Mouse (Mus musculus) stomach, embryonic 16.5 days (tissue): Measurements from ENCODE around the gene Eif2ak3. TPM values are rescaled to one million over a fixed set of nuclear protein-coding genes. Genes with fewer than 3 reads are reported as not detected.
A peak's percentile ranks its signal among the peaks of the same experiment; 100 is the strongest.

Experiments
- ATAC-seq: fragments of 200-750 bp; cut with Nextera tagmentation; 2 replicates; pipeline ENCODE4 v1.8.0; 2017; ENCODE audit warnings: moderate number of reproducible peaks, moderate TSS enrichment; ENCODE audit not compliant: insufficient read depth, low FRiP score
- H3K27ac ChIP-seq: fragments of 300-500 bp; sonication (generic); 2 replicates; pipeline ENCODE4 v1.5.1; 2014; ENCODE audit warnings: low read length
- H3K27me3 ChIP-seq: fragments of 300-500 bp; sonication (generic); 2 replicates; pipeline ENCODE4 v1.6.1; 2014; ENCODE audit warnings: low read length, control low read depth, mixed read lengths; ENCODE audit not compliant: control insufficient read depth, insufficient read depth
- H3K36me3 ChIP-seq: fragments of 300-500 bp; sonication (generic); 2 replicates; pipeline ENCODE4 v1.6.1; 2014; ENCODE audit warnings: low read length; ENCODE audit not compliant: control insufficient read depth, insufficient read depth
- H3K4me1 ChIP-seq: fragments of 300-500 bp; sonication (generic); 2 replicates; pipeline ENCODE4 v1.6.1; 2014; ENCODE audit warnings: low read length, control low read depth, mixed read lengths; ENCODE audit not compliant: control insufficient read depth, insufficient read depth
- H3K4me2 ChIP-seq: fragments of 300-500 bp; sonication (generic); 2 replicates; pipeline ENCODE4 v1.6.1; 2014; ENCODE audit warnings: low read depth, low read length, mixed read lengths
- H3K4me3 ChIP-seq: fragments of 300-500 bp; sonication (generic); replicated peaks from 2 replicates; pipeline ENCODE4 v1.5.1; 2014; ENCODE audit warnings: mild to moderate bottlenecking, low read length
- H3K9ac ChIP-seq: fragments of 300-500 bp; sonication (generic); 2 replicates; pipeline ENCODE4 v1.6.1; 2014; ENCODE audit warnings: low read length
- H3K9me3 ChIP-seq: fragments of 300-500 bp; sonication (generic); replicated peaks from 2 replicates; pipeline ENCODE4 v1.6.1; 2016; ENCODE audit warnings: low read length, control low read depth; ENCODE audit not compliant: control insufficient read depth
- WGBS: fragments of 180-500 bp; shearing (Covaris S2); extraction: QIAGEN DNeasy Blood & Tissue Kit; methylation state at CpG from one replicate; pipeline ENCODE4 v1.1.7; 2014; 5-methylcytosine and 5-hydroxymethylcytosine counted together
- polyA plus RNA-seq: library from polyadenylated mRNA; unstranded; fragments of >200 nt; fragmentation: Nextera tagmentation; extraction: Ambion mirVana; gene quantifications from 2 replicates; pipeline ENCODE4 v1.2.1, GENCODE M21; 2015

The Eif2ak3 gene
- polyA plus RNA-seq, 1 experiment from 2014 or later = 10.9 TPM

GRCm38 (mm10) chr6:70909572-70909971 lies 65.3 kb downstream of the Eif2ak3 start:
- Histone ChIP-seq H3K9me3 (no peaks in the 10 kb centered on the region), H3K4me3 (no peak overlapping the region), H3K27ac (no peak overlapping the region), H3K4me2 (no peak overlapping the region), H3K4me1 (peaks cover 5% of the 10 kb centered on the region; the same call in 1 of the 2 replicates), H3K27me3 (peaks cover 6% of the 10 kb centered on the region; the same call in 1 of the 2 replicates), H3K36me3 (peaks cover 6% of the 10 kb centered on the region; the same call in 1 of the 2 replicates), H3K9ac (no peak overlapping the region)
- 88% methylated on average over 7 of the region's 7 CpGs for WGBS
- ATAC-seq = no peak

DNA sequence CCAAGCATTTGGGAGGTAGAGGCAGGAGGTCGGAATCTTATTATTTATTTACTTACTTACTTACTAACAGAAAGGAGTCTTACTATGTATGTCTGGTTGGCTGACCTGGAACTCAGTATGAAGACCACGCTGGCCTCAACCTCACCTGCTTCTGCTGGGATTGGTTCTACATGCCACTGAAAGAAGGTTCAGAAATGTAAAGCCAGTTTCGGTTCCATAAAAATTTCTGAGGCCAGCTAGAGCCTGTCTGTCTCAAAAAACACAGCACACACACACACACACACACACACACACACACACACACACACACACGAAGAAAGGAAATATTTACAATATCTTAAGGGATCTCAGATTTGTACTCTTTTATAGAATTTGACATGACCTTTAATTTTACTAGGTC lies 66.0 kb downstream of the Eif2ak3 start:
- no peak for ATAC-seq
- H3K9me3 ChIP-seq = no peaks in the 10 kb centered on the region
- no peak overlapping the region for H3K27ac ChIP-seq
- 66% methylated on average over 4 of the region's 4 CpGs for WGBS
- peaks cover 5% of the 10 kb centered on the region; the same call in 1 of the 2 replicates for H3K4me1 ChIP-seq
- peaks cover 6% of the 10 kb centered on the region; the same call in 1 of the 2 replicates for H3K27me3 ChIP-seq
- H3K36me3 ChIP-seq = peaks cover 4% of the 10 kb centered on the region; the same call in 1 of the 2 replicates
- no peak overlapping the region for H3K4me2 ChIP-seq
- H3K4me3 ChIP-seq = no peak overlapping the region
- no peak overlapping the region for H3K9ac ChIP-seq

GRCm38 (mm10) chr6:70911668-70912395 lies 67.5 kb downstream of the Eif2ak3 start:
- H3K36me3 ChIP-seq = no peaks in the 10 kb centered on the region; the same call in 1 of the 2 replicates
- peaks cover 5% of the 10 kb centered on the region; the same call in 1 of the 2 replicates for H3K4me1 ChIP-seq
- ATAC-seq = 0 out of 2 replicates have a peak, but pooled peaks have one; percentile 29
- no peak overlapping the region for H3K27ac ChIP-seq
- no peak overlapping the region; the same call in 1 of the 2 replicates for H3K4me3 ChIP-seq
- peaks cover 6% of the 10 kb centered on the region; the same call in 1 of the 2 replicates for H3K27me3 ChIP-seq
- H3K4me2 ChIP-seq = peak overlapping the region; percentile 30
- H3K9ac ChIP-seq = no peak overlapping the region
- WGBS = 13% methylated on average over 20 of the region's 20 CpGs
- H3K9me3 ChIP-seq = no peaks in the 10 kb centered on the region

DNA sequence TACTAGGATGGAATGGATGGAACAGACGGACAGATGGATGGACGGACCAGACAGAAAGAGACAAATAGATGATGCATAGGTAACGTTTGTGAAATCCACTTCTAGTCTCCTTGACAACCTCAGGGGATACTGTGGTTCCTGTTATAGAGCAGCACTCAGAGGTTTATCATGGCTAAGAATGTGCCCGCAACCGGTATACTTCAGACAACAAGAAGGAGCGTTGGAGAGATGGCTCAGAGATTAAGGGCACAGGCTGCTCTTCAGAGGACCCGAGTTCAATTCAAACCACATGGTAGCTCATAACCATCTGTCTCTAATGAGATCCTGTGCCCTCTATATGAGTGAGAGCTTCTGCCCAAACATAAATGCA lies 68.1 kb downstream of the Eif2ak3 start:
- Histone ChIP-seq H3K9ac (no peak overlapping the region), H3K4me1 (peaks cover 5% of the 10 kb centered on the region; the same call in 1 of the 2 replicates), H3K36me3 (no peaks in the 10 kb centered on the region; the same call in 1 of the 2 replicates), H3K27me3 (peaks cover 6% of the 10 kb centered on the region; the same call in 1 of the 2 replicates), H3K4me2 (no peak overlapping the region), H3K9me3 (no peaks in the 10 kb centered on the region), H3K27ac (no peak overlapping the region), H3K4me3 (no peak overlapping the region)
- no peak for ATAC-seq
- WGBS = 68% methylated on average over 7 of the region's 7 CpGs

- H3K9ac ChIP-seq = no peak within 1 kb of the TSS
- no peak for ATAC-seq
- no peaks in the 10 kb centered on the region for H3K27me3 ChIP-seq
- 90% methylated on average over 3 of the region's 3 CpGs for WGBS
- H3K27ac ChIP-seq = no peak within 1 kb of the TSS
- H3K4me2 ChIP-seq = no peak within 1 kb of the TSS
- no peaks in the 10 kb centered on the region for H3K9me3 ChIP-seq
- 0 out of 2 replicates have a peak, but pooled peaks cover 3% of the 10 kb centered on the region for H3K4me1 ChIP-seq
- H3K36me3 ChIP-seq = no peaks in the 10 kb centered on the region
- H3K4me3 ChIP-seq = no peak within 1 kb of the TSS
These were observed 74.5 kb downstream of the Eif2ak3 start, which contains the start of gene Tex37 for GRCm38 (mm10) chr6:70918827-70919226. Tex37 (minus strand) TSS chr6:70918927.

- no peak for ATAC-seq
- Histone ChIP-seq H3K27me3 (no peaks in the 10 kb centered on the region), H3K4me3 (no peak overlapping the region), H3K27ac (no peak overlapping the region), H3K4me1 (0 out of 2 replicates have a peak, but pooled peaks cover 3% of the 10 kb centered on the region), H3K4me2 (peak overlapping the region; percentile 36; the same call in 1 of the 2 replicates), H3K9me3 (no peaks in the 10 kb centered on the region), H3K9ac (peak overlapping the region; percentile 36), H3K36me3 (no peaks in the 10 kb centered on the region)
- WGBS = 7% methylated on average over 22 of the region's 22 CpGs
These were observed 77.2 kb downstream of the Eif2ak3 start for GRCm38 (mm10) chr6:70921274-70922074.

- Histone ChIP-seq H3K9me3 (no peaks in the 10 kb centered on the region), H3K4me3 (no peak overlapping the region), H3K4me2 (no peak overlapping the region), H3K4me1 (no peaks in the 10 kb centered on the region), H3K36me3 (no peaks in the 10 kb centered on the region), H3K27ac (no peak overlapping the region), H3K9ac (no peak overlapping the region), H3K27me3 (no peaks in the 10 kb centered on the region)
- no peak for ATAC-seq
- 81% methylated on average over 2 of the region's 2 CpGs for WGBS
These were observed 87.5 kb downstream of the Eif2ak3 start for GRCm38 (mm10) chr6:70931801-70932200.

- no peak overlapping the region for H3K27ac ChIP-seq
- no peak for ATAC-seq
- H3K36me3 ChIP-seq = no peaks in the 10 kb centered on the region
- no peaks in the 10 kb centered on the region for H3K9me3 ChIP-seq
- H3K9ac ChIP-seq = no peak overlapping the region
- no peak overlapping the region for H3K4me3 ChIP-seq
- no peak overlapping the region for H3K4me2 ChIP-seq
- WGBS = 69% methylated on average over 7 of the region's 7 CpGs
- H3K4me1 ChIP-seq = peaks cover 8% of the 10 kb centered on the region
- H3K27me3 ChIP-seq = peaks cover 44% of the 10 kb centered on the region
These were observed 109.0 kb downstream of the Eif2ak3 start for GRCm38 (mm10) chr6:70953274-70953673.

DNA sequence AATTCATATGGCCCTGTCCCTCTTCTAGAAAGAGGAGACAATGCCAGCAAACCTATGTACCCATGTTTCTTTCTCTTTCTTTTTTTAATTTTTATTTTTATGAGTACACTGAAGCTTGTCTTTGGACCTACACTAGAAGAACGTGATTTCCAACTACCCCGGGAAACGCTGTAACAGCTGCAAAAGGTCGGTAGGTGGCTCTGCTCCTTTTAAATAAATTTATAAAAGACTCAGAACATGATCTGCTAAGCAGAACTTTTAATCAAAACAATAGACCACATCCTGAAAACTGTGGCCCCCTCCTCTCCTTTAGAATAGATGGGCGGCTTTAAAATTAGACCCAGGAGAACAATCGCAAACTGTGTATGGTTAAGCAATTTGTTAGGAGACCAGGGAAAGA lies 109.7 kb downstream of the Eif2ak3 start:
- no peak overlapping the region for H3K9ac ChIP-seq
- no peaks in the 10 kb centered on the region for H3K36me3 ChIP-seq
- ATAC-seq = no peak
- no peak overlapping the region for H3K4me3 ChIP-seq
- no peaks in the 10 kb centered on the region for H3K9me3 ChIP-seq
- H3K4me1 ChIP-seq = peaks cover 8% of the 10 kb centered on the region
- H3K4me2 ChIP-seq = no peak overlapping the region
- peaks cover 49% of the 10 kb centered on the region for H3K27me3 ChIP-seq
- 14% methylated on average over 6 of the region's 6 CpGs for WGBS
- H3K27ac ChIP-seq = no peak overlapping the region
